Mouse (Mus musculus) kidney, embryonic 14.5 days (tissue): ENCODE measurements around the gene Igf2bp1. TPM values are rescaled to one million over a fixed set of nuclear protein-coding genes. Genes with fewer than 3 reads are reported as not detected.

Experiments used
- ATAC-seq: fragments of 200-750 bp; cut with Nextera tagmentation; 2 replicates; pipeline ENCODE4 v1.8.0; 2017; ENCODE audit warnings: moderate number of reproducible peaks, mild to moderate bottlenecking, moderate TSS enrichment, moderate library complexity; ENCODE audit not compliant: low FRiP score, low TSS enrichment
- H3K27ac ChIP-seq: fragments of 300-500 bp; sonication (generic); 2 replicates; pipeline ENCODE4 v1.5.1; 2014; ENCODE audit warnings: low read depth, mild to moderate bottlenecking, low read length, moderate library complexity, mixed read lengths
- H3K27me3 ChIP-seq: fragments of 300-500 bp; sonication (generic); 2 replicates; pipeline ENCODE4 v1.6.1; 2014; ENCODE audit warnings: mild to moderate bottlenecking, low read length; ENCODE audit not compliant: control insufficient read depth, insufficient read depth
- H3K36me3 ChIP-seq: fragments of 300-500 bp; sonication (generic); 2 replicates; pipeline ENCODE4 v1.6.1; 2014; ENCODE audit warnings: low read length, mixed read lengths; ENCODE audit not compliant: control insufficient read depth, insufficient read depth
- H3K4me1 ChIP-seq: fragments of 300-500 bp; sonication (generic); 2 replicates; pipeline ENCODE4 v1.6.1; 2014; ENCODE audit warnings: low read length, mixed read lengths; ENCODE audit not compliant: control insufficient read depth, insufficient read depth
- H3K4me2 ChIP-seq: fragments of 300-500 bp; sonication (generic); replicated peaks from 2 replicates; pipeline ENCODE4 v1.6.1; 2014; ENCODE audit warnings: low read depth, mild to moderate bottlenecking, low read length
- H3K4me3 ChIP-seq: fragments of 300-500 bp; sonication (generic); 2 replicates; pipeline ENCODE4 v1.5.1; 2014; ENCODE audit warnings: mild to moderate bottlenecking, low read length
- H3K9ac ChIP-seq: fragments of 300-500 bp; sonication (generic); 2 replicates; pipeline ENCODE4 v1.6.1; 2014; ENCODE audit warnings: low read depth, mild to moderate bottlenecking, low read length, moderate library complexity
- H3K9me3 ChIP-seq: fragments of 300-500 bp; sonication (generic); 2 replicates; pipeline ENCODE4 v1.6.1; 2016; ENCODE audit warnings: low read length; ENCODE audit not compliant: control insufficient read depth
- WGBS: fragments of 180-500 bp; shearing (Covaris S2); extraction: QIAGEN DNeasy Blood & Tissue Kit; methylation state at CpG from one replicate; pipeline ENCODE4 v1.1.7; 2014; 5-methylcytosine and 5-hydroxymethylcytosine counted together
- polyA plus RNA-seq: library from polyadenylated mRNA; unstranded; fragments of >200 nt; fragmentation: Nextera tagmentation; extraction: Ambion mirVana; gene quantifications from 2 replicates; pipeline ENCODE4 v1.2.1, GENCODE M21; 2014

Gene Igf2bp1
- polyA plus RNA-seq: 42.1 and 54.2 TPM in 2 replicates

DNA sequence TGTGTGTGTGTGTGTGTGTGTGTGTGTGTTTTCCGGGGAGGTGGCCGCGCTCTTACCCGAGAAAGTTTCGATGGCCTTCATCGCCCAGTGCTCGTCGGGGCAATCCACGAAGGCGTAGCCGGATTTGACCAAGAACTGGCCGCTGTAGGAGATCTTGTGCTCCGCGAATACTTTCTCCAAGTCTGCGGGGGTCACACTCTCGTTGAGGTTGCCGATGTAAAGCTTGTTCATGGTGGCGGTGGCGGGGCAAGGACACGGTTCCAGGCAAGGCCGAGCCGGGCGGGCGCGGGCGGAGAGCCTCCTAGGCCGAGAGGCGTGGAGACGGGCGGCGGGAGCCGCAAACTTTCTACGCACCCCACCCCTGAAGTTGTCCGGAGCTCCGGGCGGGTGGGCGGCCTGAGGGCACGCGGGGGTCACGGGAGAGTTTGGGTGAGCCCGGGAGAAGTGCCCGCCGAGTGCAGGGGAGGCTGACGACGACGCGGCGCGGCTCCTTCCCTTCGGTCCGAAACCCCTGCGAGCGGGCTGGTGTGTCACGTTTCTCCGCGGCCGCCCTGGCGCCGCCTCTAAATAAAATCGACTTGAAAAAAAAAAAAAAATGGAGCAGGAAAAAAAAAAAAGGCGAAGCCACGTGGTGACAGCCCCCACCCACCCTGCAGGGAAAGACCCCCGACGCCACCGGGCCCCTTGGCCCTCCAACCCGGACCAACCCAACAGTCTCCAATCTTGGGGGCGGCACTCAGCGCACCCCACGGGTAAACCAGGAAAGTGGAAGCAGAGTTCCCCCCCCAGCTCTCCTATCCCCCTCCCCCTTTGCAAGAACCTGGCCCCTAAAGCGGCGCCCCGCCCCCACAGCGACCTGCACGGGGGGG is at the start of gene Igf2bp1:
Igf2bp1 (minus strand) TSS at position 538 of the 869 bp plus-strand sequence.
- Histone ChIP-seq H3K36me3 (no peaks in the 10 kb centered on the region; the same call in 1 of the 2 replicates), H3K4me1 (peaks cover 19% of the 10 kb centered on the region), H3K9me3 (no peaks in the 10 kb centered on the region)

DNA sequence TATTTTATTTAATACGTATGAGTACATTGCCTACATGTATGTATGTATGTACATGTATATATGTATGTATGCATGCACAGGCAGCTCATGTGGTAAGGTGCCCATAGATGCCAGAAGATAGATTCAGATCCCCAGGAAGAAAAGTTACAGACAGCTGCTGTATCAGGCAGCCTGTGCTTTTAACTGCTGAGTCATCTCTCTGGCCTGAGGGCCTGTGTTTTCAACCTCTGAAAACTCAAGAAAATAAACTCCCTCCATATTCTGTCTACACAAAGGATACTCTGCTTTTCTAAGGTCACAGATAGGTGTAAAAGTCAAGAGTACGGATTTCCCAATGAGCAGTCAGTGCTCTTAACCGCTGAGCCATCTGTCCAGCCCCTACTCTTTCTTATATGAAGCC is 45.1 kb upstream of the Igf2bp1 start:
- H3K27ac ChIP-seq: no peak overlapping the region
- H3K36me3 ChIP-seq: peaks cover 82% of the 10 kb centered on the region
- no peak overlapping the region for H3K9ac ChIP-seq
- WGBS: 93% methylated on average over 3 of the region's 3 CpGs
- no peaks in the 10 kb centered on the region for H3K27me3 ChIP-seq
- no peak overlapping the region for H3K4me3 ChIP-seq
- ATAC-seq: no peak
- no peaks in the 10 kb centered on the region for H3K9me3 ChIP-seq
- H3K4me2 ChIP-seq: no peak overlapping the region
- no peaks in the 10 kb centered on the region for H3K4me1 ChIP-seq

More for the DNA sequence above, at the start of gene Igf2bp1:
- no peaks in the 10 kb centered on the region for H3K27me3 ChIP-seq
- under 1% methylated on average over 68 of the region's 74 CpGs for WGBS
- ATAC-seq: peak; percentile 58
- peak within 1 kb of the TSS; percentile 96 for H3K4me3 ChIP-seq
- peak within 1 kb of the TSS; percentile 92 for H3K9ac ChIP-seq
- H3K27ac ChIP-seq: peak within 1 kb of the TSS; percentile 94
- peak within 1 kb of the TSS; percentile 75 for H3K4me2 ChIP-seq

DNA sequence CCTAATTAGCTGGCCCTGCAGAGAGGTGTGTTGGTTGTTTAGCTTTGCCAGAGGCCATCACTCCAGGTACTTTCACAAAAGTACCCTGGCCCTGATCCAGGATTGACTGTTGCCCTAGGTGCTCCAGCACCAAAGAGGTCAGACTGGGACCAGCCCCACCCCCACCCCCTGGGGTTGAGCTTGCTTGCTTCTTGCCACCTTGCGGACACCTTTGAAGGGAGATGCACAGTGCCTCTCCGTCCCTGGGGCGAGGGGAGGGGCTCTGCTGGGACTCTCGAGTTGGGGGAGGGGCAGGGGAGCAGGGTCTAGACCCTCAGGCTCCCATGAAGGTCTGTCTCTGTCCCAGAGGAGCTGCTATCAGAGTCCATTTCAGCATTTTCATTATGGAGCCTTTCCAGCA is 44.2 kb upstream of the Igf2bp1 start:
- no peaks in the 10 kb centered on the region for H3K4me1 ChIP-seq
- ATAC-seq: no peak
- no peak overlapping the region for H3K9ac ChIP-seq
- peaks cover 73% of the 10 kb centered on the region for H3K36me3 ChIP-seq
- H3K27me3 ChIP-seq: no peaks in the 10 kb centered on the region
- 73% methylated on average over 4 of the region's 4 CpGs for WGBS
- H3K27ac ChIP-seq: no peak overlapping the region
- H3K4me2 ChIP-seq: no peak overlapping the region
- H3K9me3 ChIP-seq: no peaks in the 10 kb centered on the region
- no peak overlapping the region for H3K4me3 ChIP-seq

DNA sequence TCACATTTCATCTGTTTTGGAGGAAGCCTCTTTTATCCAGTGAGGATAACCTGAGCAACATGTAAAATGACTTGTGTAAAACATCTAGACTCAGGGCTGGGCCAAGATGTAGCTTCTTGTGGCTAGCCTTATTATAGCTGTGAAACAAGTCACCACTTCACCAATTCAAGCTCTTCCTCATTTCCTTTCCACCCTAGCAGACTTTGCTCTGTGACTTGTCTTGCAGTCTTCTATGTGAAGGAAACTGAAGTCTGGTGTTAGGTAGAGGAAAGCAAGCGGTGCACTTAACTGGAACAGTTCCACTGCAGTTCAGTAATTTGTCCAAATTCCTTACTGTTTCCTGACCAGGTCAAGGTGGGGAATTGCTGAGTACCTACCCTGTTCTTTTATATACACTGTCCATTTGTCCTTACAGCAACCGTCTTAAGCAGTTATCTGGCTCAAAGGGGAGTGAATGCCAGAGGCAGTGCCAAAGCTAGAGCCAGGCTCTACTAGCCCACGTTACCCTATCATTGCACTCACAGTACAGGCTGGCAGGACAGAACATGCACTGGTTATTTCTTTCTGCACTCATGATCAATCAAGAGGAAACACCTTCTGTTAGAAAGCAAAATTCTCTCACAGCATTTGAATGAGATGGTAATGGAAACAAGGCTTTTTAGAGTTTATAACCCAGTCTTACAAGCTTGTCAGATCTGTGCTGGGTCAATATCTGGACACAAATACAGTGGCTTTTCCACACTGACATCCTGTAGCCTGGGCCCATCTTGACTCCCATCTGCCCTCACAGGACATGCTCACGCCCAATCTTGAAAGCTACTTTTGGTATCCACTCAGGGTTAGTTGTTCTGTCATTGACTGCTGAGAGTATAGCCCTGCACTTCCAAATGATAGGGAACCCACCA is 42.0 kb upstream of the Igf2bp1 start:
- Histone ChIP-seq H3K4me2 (no peak overlapping the region), H3K4me1 (no peaks in the 10 kb centered on the region), H3K36me3 (peaks cover 67% of the 10 kb centered on the region), H3K4me3 (no peak overlapping the region), H3K9me3 (no peaks in the 10 kb centered on the region), H3K9ac (no peak overlapping the region), H3K27me3 (no peaks in the 10 kb centered on the region), H3K27ac (no peak overlapping the region)
- WGBS: 86% methylated on average over 4 of the region's 4 CpGs
- ATAC-seq: no peak

DNA sequence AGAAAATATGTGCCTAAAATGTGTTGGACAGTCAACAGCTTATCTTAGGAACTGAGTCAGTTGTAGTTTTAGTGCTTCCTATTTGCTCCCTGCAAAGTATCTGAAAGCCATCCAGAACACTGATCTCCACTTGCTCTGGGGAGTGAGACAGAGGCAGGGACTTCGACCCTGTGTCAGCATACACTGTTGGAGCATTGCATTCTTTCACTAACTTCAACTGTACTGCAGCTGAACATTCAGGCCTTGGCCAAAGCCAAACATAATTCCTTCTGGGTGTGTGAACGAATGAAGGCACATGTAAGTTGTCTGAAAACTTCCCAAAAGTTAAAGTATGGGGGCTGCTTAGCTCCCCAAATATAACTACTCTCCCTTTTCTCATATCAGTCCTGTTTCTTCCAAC is 41.1 kb upstream of the Igf2bp1 start:
- H3K9ac ChIP-seq: no peak overlapping the region
- no peaks in the 10 kb centered on the region for H3K27me3 ChIP-seq
- H3K4me3 ChIP-seq: no peak overlapping the region
- no peak overlapping the region for H3K4me2 ChIP-seq
- no peak for ATAC-seq
- H3K4me1 ChIP-seq: no peaks in the 10 kb centered on the region
- peaks cover 60% of the 10 kb centered on the region for H3K36me3 ChIP-seq
- 92% methylated on average over 2 of the region's 2 CpGs for WGBS
- H3K9me3 ChIP-seq: no peaks in the 10 kb centered on the region
- no peak overlapping the region for H3K27ac ChIP-seq

DNA sequence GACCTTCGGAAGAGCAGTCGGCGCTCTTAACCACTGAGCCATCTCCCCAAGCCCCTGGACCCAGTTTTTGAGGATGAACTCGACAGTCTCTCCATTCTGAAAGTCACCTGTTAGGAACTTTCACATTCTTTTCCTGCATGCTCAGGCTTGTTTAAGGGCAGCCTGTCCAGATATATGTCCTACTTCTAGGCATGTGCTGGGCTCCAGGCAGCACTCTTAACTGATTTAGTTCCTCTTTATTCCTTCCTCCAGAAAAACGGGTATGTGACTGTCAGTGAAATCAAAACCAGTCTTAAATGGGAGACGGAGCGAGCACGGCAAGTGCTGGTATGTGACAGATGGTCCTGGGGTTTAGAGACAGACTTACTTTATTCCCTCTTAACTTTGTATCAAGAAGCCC is 40.3 kb upstream of the Igf2bp1 start:
- no peaks in the 10 kb centered on the region for H3K27me3 ChIP-seq
- H3K9me3 ChIP-seq: no peaks in the 10 kb centered on the region
- H3K9ac ChIP-seq: no peak overlapping the region
- no peak overlapping the region for H3K4me3 ChIP-seq
- no peak overlapping the region for H3K27ac ChIP-seq
- no peak for ATAC-seq
- 81% methylated on average over 8 of the region's 8 CpGs for WGBS
- H3K4me2 ChIP-seq: no peak overlapping the region
- H3K4me1 ChIP-seq: no peaks in the 10 kb centered on the region
- H3K36me3 ChIP-seq: peaks cover 56% of the 10 kb centered on the region

DNA sequence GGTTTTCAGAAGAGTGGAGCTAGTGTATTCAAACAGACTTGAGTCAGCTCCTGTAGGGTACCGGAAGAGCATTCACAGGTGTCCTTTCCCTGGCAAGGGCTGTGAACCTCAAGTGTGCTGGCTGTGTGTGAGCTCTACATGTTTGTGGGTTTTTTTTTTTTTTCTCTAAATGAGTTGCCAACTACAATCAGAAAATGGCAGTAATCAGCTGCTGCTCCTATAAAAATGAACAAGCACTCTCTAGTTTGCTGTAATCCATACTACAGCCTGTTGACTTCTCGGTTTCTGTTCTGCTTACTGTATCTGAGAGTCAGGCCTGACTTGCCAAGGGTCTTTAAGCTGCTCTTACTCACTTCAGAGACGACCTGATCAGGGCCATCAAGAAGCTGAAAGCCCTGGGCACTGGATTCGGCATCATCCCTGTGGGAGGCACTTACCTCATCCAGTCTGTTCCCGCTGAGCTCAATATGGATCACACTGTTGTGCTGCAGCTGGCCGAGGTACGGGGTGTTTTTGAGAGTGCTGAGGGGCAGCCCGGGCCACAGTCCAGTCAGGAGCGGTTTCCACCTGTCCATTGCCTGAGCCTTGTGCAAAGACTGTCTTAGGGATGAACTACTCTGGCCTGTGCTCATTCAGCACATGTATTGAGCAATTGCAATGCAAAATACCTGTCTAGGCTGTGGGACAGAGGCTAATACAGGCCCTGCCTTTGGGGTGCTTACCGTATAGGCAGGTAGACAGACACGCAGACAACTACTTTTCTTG is 39.2 kb upstream of the Igf2bp1 start:
- Histone ChIP-seq H3K4me1 (no peaks in the 10 kb centered on the region), H3K4me2 (no peak overlapping the region), H3K9ac (no peak overlapping the region), H3K9me3 (no peaks in the 10 kb centered on the region), H3K36me3 (peaks cover 45% of the 10 kb centered on the region), H3K27ac (no peak overlapping the region), H3K27me3 (no peaks in the 10 kb centered on the region), H3K4me3 (no peak overlapping the region)
- WGBS: 88% methylated on average over 11 of the region's 11 CpGs
- ATAC-seq: no peak

DNA sequence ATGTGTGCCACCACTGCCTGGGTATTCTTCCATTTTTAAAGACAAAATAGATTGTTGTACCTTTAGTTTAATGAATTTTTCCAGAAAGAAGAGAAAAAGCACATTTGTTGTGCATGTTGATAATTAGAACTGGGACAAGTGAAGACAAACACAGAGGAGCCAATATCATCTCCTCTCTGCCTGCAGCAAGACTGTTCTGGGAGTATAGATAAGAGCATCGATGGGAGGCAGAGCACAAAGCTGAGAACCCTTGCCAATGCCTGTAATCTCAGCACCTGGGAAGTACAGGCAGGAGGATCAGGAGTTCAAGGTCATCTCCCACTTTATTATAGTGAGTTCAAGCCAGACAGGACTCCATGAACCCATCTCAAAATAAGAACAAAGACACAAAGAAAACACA is 32.8 kb upstream of the Igf2bp1 start:
- Histone ChIP-seq H3K4me2 (no peak overlapping the region), H3K9me3 (no peaks in the 10 kb centered on the region), H3K27me3 (no peaks in the 10 kb centered on the region), H3K9ac (no peak overlapping the region), H3K27ac (no peak overlapping the region), H3K36me3 (peaks cover 15% of the 10 kb centered on the region), H3K4me1 (peaks cover 4% of the 10 kb centered on the region), H3K4me3 (no peak overlapping the region)
- no peak for ATAC-seq
- 88% methylated on average over 1 of the region's 1 CpGs for WGBS
